Mouse (Mus musculus): ENCODE measurements around the gene Rbm20. TPM values are rescaled to one million over a fixed set of nuclear protein-coding genes. Genes with fewer than 3 reads are reported as not detected.

The Rbm20 gene
- total and polyA plus RNA-seq, 3 experiments = 37.3 to 58.6 TPM; not detected in 1

DNA sequence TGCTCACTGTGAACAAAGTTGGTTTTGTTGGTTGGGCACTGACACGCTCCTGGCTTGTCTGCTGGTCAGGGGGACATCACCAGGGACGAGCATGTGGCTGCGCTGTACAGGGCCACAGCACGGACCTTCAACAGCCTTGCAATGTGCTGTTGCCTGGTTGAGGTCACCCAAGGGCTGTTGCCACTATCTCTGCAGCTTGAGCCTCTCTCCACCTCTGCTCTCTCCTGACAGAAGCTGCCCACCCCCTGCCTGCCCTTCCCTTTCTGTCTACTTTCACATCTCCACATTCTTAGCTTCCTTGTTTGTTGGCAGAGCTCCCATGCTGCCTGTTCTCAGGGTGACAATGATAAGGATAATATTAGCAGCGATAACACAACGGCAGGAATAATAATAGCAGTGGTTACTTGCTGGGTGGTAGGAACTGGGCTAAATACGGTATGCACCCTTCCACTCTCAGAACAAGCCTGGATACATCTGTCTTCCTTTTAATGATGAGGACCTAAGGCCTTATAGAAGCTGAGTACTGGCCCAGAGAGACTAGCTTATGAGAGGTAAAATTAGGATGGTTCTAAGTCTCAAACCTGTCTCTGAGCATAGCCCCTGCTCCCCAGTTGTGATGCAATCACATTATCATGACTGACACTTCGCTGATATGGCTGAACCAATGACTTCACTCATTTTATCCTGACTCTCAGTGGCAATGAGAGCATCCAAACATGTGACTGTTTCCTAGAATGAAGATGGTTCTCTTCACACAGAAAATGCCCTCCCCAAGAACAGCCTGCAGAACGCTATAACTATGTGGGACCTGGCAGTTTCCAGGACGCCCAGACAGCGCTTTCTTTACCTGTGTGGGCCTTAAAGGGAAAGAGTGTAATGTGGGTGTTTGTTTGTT is 124.9 kb downstream of the Rbm20 start (continued):
- peak; percentile 96 for TF ChIP-seq ELF1 (IDR thresholded peaks at IDR 0.05; ENCODE audit: low read depth, low read length)
- TF ChIP-seq BHLHE40 (IDR thresholded peaks at IDR 0.05; ENCODE audit: borderline replicate concordance, low read depth, low read length) = peak; percentile 98
- peak; percentile 62 for TF ChIP-seq KAT2A (conservative IDR thresholded peaks at IDR 0.05; ENCODE audit: low read depth, low read length)
- peak; percentile 100 for TF ChIP-seq EP300 (IDR thresholded peaks at IDR 0.05; ENCODE audit: low read depth in 1 of 2, low read length in 2 of 2)
- TF ChIP-seq POLR2AphosphoS5 (IDR thresholded peaks at IDR 0.05; ENCODE audit: borderline replicate concordance, low read depth, low read length) = peak; percentile 90
- TF ChIP-seq CHD2 (IDR thresholded peaks at IDR 0.05; ENCODE audit: low read length) = peak; percentile 69; the same call in 1 of the 2 replicates
- peak; percentile 99 for TF ChIP-seq MYB (IDR thresholded peaks at IDR 0.05; ENCODE audit: low read depth, low read length)
- peak; percentile 52 for TF ChIP-seq ZC3H11A (IDR thresholded peaks at IDR 0.05; ENCODE audit: low read depth, low read length)
- TF ChIP-seq TAL1 (IDR thresholded peaks at IDR 0.05; ENCODE audit: low read length) = peak; percentile 88
- TF ChIP-seq MAX (IDR thresholded peaks at IDR 0.05; ENCODE audit: low read length) = peak; percentile 91
- peak; percentile 98 for TF ChIP-seq RCOR1 (IDR thresholded peaks at IDR 0.05; ENCODE audit: low read depth, low read length)
- TF ChIP-seq SIN3A (IDR thresholded peaks at IDR 0.05; ENCODE audit: low read length) = peak; percentile 99

DNA sequence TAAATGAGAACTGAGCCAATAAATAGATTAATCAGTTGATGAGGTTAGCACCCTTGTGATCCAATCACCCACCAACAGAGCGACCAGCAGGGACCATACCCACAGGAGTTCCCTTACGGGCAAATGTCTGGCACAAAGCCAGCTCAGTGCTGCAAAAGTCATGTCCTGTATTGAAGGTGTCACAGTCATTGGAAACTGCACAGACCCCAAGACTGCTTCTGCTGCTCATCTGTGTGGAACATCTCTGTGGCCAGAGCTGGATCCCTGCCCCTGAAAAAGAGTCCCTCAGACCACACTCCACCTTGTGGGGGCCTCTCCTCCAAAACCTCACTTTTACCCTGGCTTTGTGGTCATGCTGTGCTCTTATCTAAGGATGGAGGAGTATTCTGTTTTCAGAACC is 126.8 kb downstream of the Rbm20 start:
- H3K4me1 ChIP-seq (ENCODE audit: control insufficient read depth in 1 of 2, insufficient read depth in 2 of 2, low read length in 2 of 2) = peaks cover 56 to 72% of the 10 kb centered on the region in 2 experiments
- H3K27ac ChIP-seq (ENCODE audit: control insufficient read depth, low read depth, low read length) = peak overlapping the region; percentile 6
- DNase-seq (ENCODE audit: low read depth, low spot score) = peak; percentile 76
- peaks cover 6% of the 10 kb centered on the region; the same call in 1 of the 2 replicates for H3K79me2 ChIP-seq (ENCODE audit: control insufficient read depth, insufficient read depth, low read length, poor library complexity)
- no peaks in the 10 kb centered on the region for H3K9me3 ChIP-seq (replicated peaks; ENCODE audit: insufficient read depth, low read length)
- no peaks in the 10 kb centered on the region for H3K27me3 ChIP-seq (ENCODE audit: control insufficient read depth in 1 of 2, insufficient read depth in 2 of 2, low read length in 2 of 2)
- no peak overlapping the region for H3K9ac ChIP-seq (ENCODE audit: control insufficient read depth, low read depth, low read length, poor library complexity, severe bottlenecking)
- no peak overlapping the region for H3K4me3 ChIP-seq (ENCODE audit: control insufficient read depth in 1 of 2, insufficient read depth in 1 of 2, low read depth in 2 of 2, low read length in 2 of 2)
- H3K36me3 ChIP-seq (ENCODE audit: control insufficient read depth in 1 of 2, insufficient read depth in 2 of 2, low read length in 2 of 2) = peaks cover 2 to 71% of the 10 kb centered on the region in 2 experiments; a peak in 2 of 4 replicates
- TF ChIP-seq MAZ (IDR thresholded peaks at IDR 0.05; ENCODE audit: low read depth, low read length) (no peak), ELF1 (IDR thresholded peaks at IDR 0.05; ENCODE audit: low read depth, low read length) (no peak), ZMIZ1 (IDR thresholded peaks at IDR 0.05; ENCODE audit: low read depth, low read length) (no peak), TAL1 (IDR thresholded peaks at IDR 0.05; ENCODE audit: low read length) (peak; percentile 20; the same call in 1 of the 2 replicates), RCOR1 (IDR thresholded peaks at IDR 0.05; ENCODE audit: low read depth, low read length) (0 out of 2 replicates have a peak, but pooled peaks have one; percentile 13), BHLHE40 (IDR thresholded peaks at IDR 0.05; ENCODE audit: borderline replicate concordance, low read depth, low read length) (0 out of 2 replicates have a peak, but pooled peaks have one; percentile 9), TBP (IDR thresholded peaks at IDR 0.05; ENCODE audit: low read depth, low read length) (0 out of 2 replicates have a peak, but pooled peaks have one; percentile 17), KAT2A (conservative IDR thresholded peaks at IDR 0.05; ENCODE audit: low read depth, low read length) (no peak), HCFC1 (IDR thresholded peaks at IDR 0.05; ENCODE audit: low read depth, low read length) (no peak), RAD21 (IDR thresholded peaks at IDR 0.05; ENCODE audit: low read depth, low read length) (no peak), E2F4 (IDR thresholded peaks at IDR 0.05; ENCODE audit: borderline replicate concordance, low read depth, low read length) (no peak), USF1 (IDR thresholded peaks at IDR 0.05; ENCODE audit: low read depth, low read length) (no peak), JUND (IDR thresholded peaks at IDR 0.05; ENCODE audit: low read depth, low read length) (no peak), MXI1 (IDR thresholded peaks at IDR 0.05; ENCODE audit: low read depth, low read length) (0 out of 2 replicates have a peak, but pooled peaks have one; percentile 15), MAX (IDR thresholded peaks at IDR 0.05; ENCODE audit: low read length) (no peak), CHD1 (IDR thresholded peaks at IDR 0.05; ENCODE audit: low read depth, low read length) (no peak), MEF2A (IDR thresholded peaks at IDR 0.05; ENCODE audit: extremely low read depth, insufficient replicate concordance, low read depth, low read length, poor library complexity, severe bottlenecking) (no peak), POLR2AphosphoS2 (IDR thresholded peaks at IDR 0.05; ENCODE audit: low read length) (no peak), GABPA (IDR thresholded peaks at IDR 0.05; ENCODE audit: low read depth, low read length) (no peak), SIN3A (IDR thresholded peaks at IDR 0.05; ENCODE audit: low read length) (0 out of 2 replicates have a peak, but pooled peaks have one; percentile 26), POLR2A (IDR thresholded peaks at IDR 0.05; ENCODE audit: control insufficient read depth in 1 of 2, insufficient read depth in 1 of 2, low read depth in 1 of 2, low read length in 2 of 2, poor library complexity in 1 of 2) (no peak; a peak in 1 of 4 replicates), CHD2 (IDR thresholded peaks at IDR 0.05; ENCODE audit: low read length) (no peak), NRF1 (IDR thresholded peaks at IDR 0.05; ENCODE audit: insufficient read depth, low read depth, low read length, poor library complexity, severe bottlenecking) (no peak), MYC (IDR thresholded peaks at IDR 0.05; ENCODE audit: low read depth, low read length) (no peak), TCF12 (IDR thresholded peaks at IDR 0.05; ENCODE audit: low read depth, low read length) (0 out of 2 replicates have a peak, but pooled peaks have one; percentile 6), CTCF (IDR thresholded peaks at IDR 0.05 in 2 of 3, conservative IDR thresholded peaks at IDR 0.05 in 1 of 3; ENCODE audit: control insufficient read depth in 1 of 3, insufficient read depth in 1 of 3, low read depth in 2 of 3, low read length in 3 of 3, poor library complexity in 1 of 3, severe bottlenecking in 1 of 3) (no peak), ZKSCAN1 (IDR thresholded peaks at IDR 0.05; ENCODE audit: low read depth, low read length) (no peak)

All from MEL (cell line).